Comparison of ENCODE assay signal across 8 mouse cellular contexts in genomic region chr9:72807420-72808005, GRCm38 (mm10). TPM values are rescaled to one million over a fixed set of nuclear protein-coding genes. Genes with fewer than 3 reads are reported as not detected.
DNase-seq lines count a peak whose midpoint lies in the region; ATAC-seq and TF ChIP-seq lines count a peak whose summit lies in the region.

No protein-coding gene starts in this region.

- peak overlapping the region; percentile 98 for H3K4me2 ChIP-seq in embryonic facial prominence, embryonic 11.5 days (ENCODE audit: low read depth, low read length)
- peak overlapping the region; percentile 93 for H3K4me2 ChIP-seq in heart, embryonic 14.5 days (ENCODE audit: low read length)
- peak overlapping the region; percentile 74 for H3K4me2 ChIP-seq in liver, embryonic 16.5 days (ENCODE audit: low read depth, low read length)

- no peaks in the 10 kb centered on the region for H3K36me3 ChIP-seq in embryonic facial prominence, embryonic 11.5 days (replicated peaks; ENCODE audit: control insufficient read depth, insufficient read depth, low read depth, low read length)
- no peaks in the 10 kb centered on the region for H3K36me3 ChIP-seq in heart, embryonic 14.5 days (ENCODE audit: control insufficient read depth, insufficient read depth, low read length)
- H3K36me3 ChIP-seq in liver, embryonic 16.5 days (ENCODE audit: control insufficient read depth, insufficient read depth): no peaks in the 10 kb centered on the region

- peak; percentile 66 for TF ChIP-seq CTCF in layer of hippocampus, adult 2 months (conservative IDR thresholded peaks at IDR 0.05)

- H3K4me1 ChIP-seq in embryonic facial prominence, embryonic 11.5 days (ENCODE audit: control insufficient read depth, insufficient read depth, low read length): no peaks in the 10 kb centered on the region; the same call in 1 of the 2 replicates
- H3K4me1 ChIP-seq in heart, embryonic 14.5 days (ENCODE audit: control insufficient read depth in 2 of 2, insufficient read depth in 2 of 2, low read length in 2 of 2): peaks cover under 1 to 20% of the 10 kb centered on the region in 2 experiments
- no peaks in the 10 kb centered on the region; the same call in 1 of the 2 replicates for H3K4me1 ChIP-seq in liver, embryonic 16.5 days (ENCODE audit: control insufficient read depth, low read depth, low read length)

- H3K9me3 ChIP-seq in embryonic facial prominence, embryonic 11.5 days (replicated peaks; ENCODE audit: control insufficient read depth, low read length): no peaks in the 10 kb centered on the region
- H3K9me3 ChIP-seq in heart, embryonic 14.5 days (ENCODE audit: control insufficient read depth, low read length): no peaks in the 10 kb centered on the region
- H3K9me3 ChIP-seq in liver, embryonic 16.5 days (replicated peaks; ENCODE audit: control insufficient read depth, low read length): no peaks in the 10 kb centered on the region

- ATAC-seq in embryonic facial prominence, embryonic 11.5 days (replicated peaks; ENCODE audit: insufficient number of reproducible peaks, low FRiP score, low TSS enrichment, low read depth): peak; percentile 66
- ATAC-seq in heart, embryonic 14.5 days (ENCODE audit: insufficient number of reproducible peaks, insufficient read depth, low FRiP score, low read depth): peak; percentile 58
- 0 out of 2 replicates have a peak, but pooled peaks have one; percentile 7 for ATAC-seq in liver, embryonic 16.5 days (ENCODE audit: low read depth)

- DNase-seq in CD4-positive helper T cell, adult 2 months (ENCODE audit: low read depth, low spot score): peak; percentile 9
- DNase-seq in adrenal gland, adult 2 months: peak; percentile 66
- peak; percentile 70 for DNase-seq in embryonic facial prominence, embryonic 11.5 days (ENCODE audit: low spot score)
- peak; percentile 44 to 66 for DNase-seq in layer of hippocampus, adult 2 months (ENCODE audit: low spot score in 2 of 2)
- DNase-seq in right cerebral cortex, adult 2 months (ENCODE audit: low spot score in 2 of 2): peak; percentile 41 to 58
- no peak for DNase-seq in T-cell, adult 2 months (ENCODE audit: low spot score)

- WGBS in embryonic facial prominence, embryonic 11.5 days: under 1% methylated on average over 52 of the region's 52 CpGs
- under 1% methylated on average over 50 of the region's 52 CpGs for WGBS in heart, embryonic 14.5 days
- WGBS in liver, embryonic 16.5 days (ENCODE audit: insufficient replicate concordance): under 1% methylated on average over 51 of the region's 52 CpGs

- no peaks in the 10 kb centered on the region for H3K27me3 ChIP-seq in embryonic facial prominence, embryonic 11.5 days (ENCODE audit: control insufficient read depth, insufficient read depth, low read length)
- H3K27me3 ChIP-seq in heart, embryonic 14.5 days (ENCODE audit: control insufficient read depth, insufficient read depth, low read length): no peaks in the 10 kb centered on the region
- H3K27me3 ChIP-seq in liver, embryonic 16.5 days (ENCODE audit: control insufficient read depth, insufficient read depth, low read depth, low read length): peaks cover 39% of the 10 kb centered on the region

- peak overlapping the region; percentile 91 for H3K4me3 ChIP-seq in embryonic facial prominence, embryonic 11.5 days (ENCODE audit: low read depth, low read length)
- peak overlapping the region; percentile 80 to 88 for H3K4me3 ChIP-seq in heart, embryonic 14.5 days (ENCODE audit: control insufficient read depth in 1 of 2, insufficient read depth in 1 of 2, low read depth in 1 of 2, low read length in 2 of 2)
- peak overlapping the region; percentile 86 for H3K4me3 ChIP-seq in layer of hippocampus, adult 2 months
- peak overlapping the region; percentile 60 for H3K4me3 ChIP-seq in liver, embryonic 16.5 days (ENCODE audit: low read depth, low read length)

- H3K27ac ChIP-seq in embryonic facial prominence, embryonic 11.5 days (replicated peaks; ENCODE audit: low read depth, low read length): peak overlapping the region; percentile 94
- peak overlapping the region; percentile 81 to 83 for H3K27ac ChIP-seq in heart, embryonic 14.5 days (replicated peaks in 1 of 2; ENCODE audit: control insufficient read depth in 1 of 2, insufficient read depth in 1 of 2, low read depth in 2 of 2, low read length in 2 of 2)
- H3K27ac ChIP-seq in layer of hippocampus, adult 2 months: peak overlapping the region; percentile 94
- no peak overlapping the region for H3K27ac ChIP-seq in liver, embryonic 16.5 days (ENCODE audit: low read length)

- H3K9ac ChIP-seq in embryonic facial prominence, embryonic 11.5 days (replicated peaks; ENCODE audit: low read length): peak overlapping the region; percentile 98
- H3K9ac ChIP-seq in heart, embryonic 14.5 days (ENCODE audit: low read length): peak overlapping the region; percentile 85
- peak overlapping the region; percentile 46 for H3K9ac ChIP-seq in liver, embryonic 16.5 days (ENCODE audit: low read depth, low read length)

RNA-seq across cellular contexts. Expression of gene Prtg, which starts 0.8 kb away (rescaled TPM):
- under 1 TPM; 0.17 to 0.21 TPM for total RNA-seq in adrenal gland, adult 2 months (2021)
- 0.04 and 0.07 TPM in 2 replicates for polyA plus RNA-seq in adrenal gland, adult 2 months (2012; rRNA removed)
- 3.8 and 3.9 TPM in 2 replicates for polyA plus RNA-seq in embryonic facial prominence, embryonic 11.5 days (2014; fragmentation: Nextera tagmentation; extraction: Ambion mirVana)
- polyA plus RNA-seq in heart, embryonic 14.5 days (2014; fragmentation: Nextera tagmentation; extraction: Ambion mirVana): 0.82 and 1.1 TPM in 2 replicates
- total RNA-seq in layer of hippocampus, adult 2 months (2021): 1 to 10 TPM; 3.2 to 3.3 TPM
- polyA plus RNA-seq in liver, embryonic 16.5 days (2015; fragmentation: Nextera tagmentation; extraction: Ambion mirVana): 0.11 and 0.26 TPM in 2 replicates

Comparison
In these comparisons a context has a peak if more than half of its experiments do, and no peak if none do; other contexts are left out.
1. ATAC-seq: peak in every context shown above with its lines; median percentile 66 in embryonic facial prominence, embryonic 11.5 days; 58 in heart, embryonic 14.5 days; 7 in liver, embryonic 16.5 days.
2. H3K9ac ChIP-seq: peak in every context shown above with its lines; median percentile 98 in embryonic facial prominence, embryonic 11.5 days; 85 in heart, embryonic 14.5 days; 46 in liver, embryonic 16.5 days.